Mouse (Mus musculus) liver, adult 2 months (tissue): ENCODE measurements around the gene Dmgdh. TPM values are rescaled to one million over a fixed set of nuclear protein-coding genes. Genes with fewer than 3 reads are reported as not detected.
A peak's percentile ranks its signal among the peaks of the same experiment; 100 is the strongest.

Experiments used
- DNase-seq: peaks from one replicate; pipeline ENCODE4 v3.0.0-alpha.2; 2011; ENCODE audit warnings: low read depth, low spot score; ENCODE audit errors: extremely low read depth
- H3K27ac ChIP-seq: fragments of 200-500 bp; replicated peaks from 2 replicates; pipeline ENCODE4 v1.5.1; 2012; ENCODE audit warnings: low read depth, mild to moderate bottlenecking, control low read depth, inconsistent platforms, low read length; ENCODE audit not compliant: insufficient read depth
- H3K27me3 ChIP-seq: fragments of 200-500 bp; 2 replicates; pipeline ENCODE4 v1.6.1; 2012; ENCODE audit warnings: mild to moderate bottlenecking, moderate library complexity, low read length, inconsistent platforms; ENCODE audit not compliant: control insufficient read depth, insufficient read depth
- H3K36me3 ChIP-seq: fragments of 200-500 bp; 2 replicates; pipeline ENCODE4 v1.6.1; 2012; ENCODE audit warnings: low read length, inconsistent platforms; ENCODE audit not compliant: control insufficient read depth, insufficient read depth
- H3K4me1 ChIP-seq: fragments of 200-500 bp; 2 replicates; pipeline ENCODE4 v1.6.1; 2011; ENCODE audit warnings: low read length; ENCODE audit not compliant: control insufficient read depth, insufficient read depth
- H3K4me3 ChIP-seq: fragments of 200-500 bp; 2 replicates; pipeline ENCODE4 v1.5.1; 2011; ENCODE audit warnings: low read depth, mild to moderate bottlenecking, control low read depth, low read length, moderate library complexity; ENCODE audit not compliant: insufficient read depth
- H3K79me2 ChIP-seq: fragments of 200-500 bp; 2 replicates; pipeline ENCODE4 v1.6.1; 2012; ENCODE audit warnings: inconsistent platforms, mild to moderate bottlenecking, low read length, moderate library complexity; ENCODE audit not compliant: control insufficient read depth, insufficient read depth
- H3K9ac ChIP-seq: fragments of 200-500 bp; 2 replicates; pipeline ENCODE4 v1.6.1; 2012; ENCODE audit warnings: low read depth, mild to moderate bottlenecking, control low read depth, inconsistent platforms, low read length
- CTCF ChIP-seq: fragments of 200-500 bp; IDR thresholded peaks from 2 replicates; pipeline ENCODE4 v1.5.1; 2011; ENCODE audit warnings: low read depth, low read length, control low read depth
- POLR2A ChIP-seq: fragments of 200-500 bp; IDR thresholded peaks from 2 replicates; pipeline ENCODE4 v1.6.1; 2011; ENCODE audit warnings: low read length, control low read depth; ENCODE audit not compliant: insufficient read depth; ENCODE audit errors: extremely low read depth
- WGBS: fragments of 180-500 bp; shearing (Covaris S2); methylation state at CpG from one replicate; pipeline ENCODE4 v1.1.7; 2018; 5-methylcytosine and 5-hydroxymethylcytosine counted together
- polyA plus RNA-seq: library from polyadenylated mRNA; depleted of rRNA; stranded (reverse); fragments of >200 nt; gene quantifications from 2 replicates; pipeline ENCODE4 v1.2.3, GENCODE M21; 2012
- total RNA-seq: library from RNA; depleted of rRNA; stranded (reverse); fragments of >200 nt; gene quantifications from 2 replicates; pipeline ENCODE4 v1.2.3, GENCODE M21; 2014

Gene Dmgdh
- total and polyA plus RNA-seq, 2 experiments = 132 to 283 TPM

- H3K27ac ChIP-seq = no peak overlapping the region
- peaks cover 11% of the 10 kb centered on the region; the same call in 1 of the 2 replicates for H3K79me2 ChIP-seq
- no peak overlapping the region for H3K9ac ChIP-seq
- no peak overlapping the region for H3K4me3 ChIP-seq
- no peak for DNase-seq
- peaks cover 9% of the 10 kb centered on the region for H3K4me1 ChIP-seq
- H3K36me3 ChIP-seq = peaks cover 65% of the 10 kb centered on the region
- TF ChIP-seq POLR2A (no peak), CTCF (no peak)
- no peaks in the 10 kb centered on the region for H3K27me3 ChIP-seq
- WGBS = 92% methylated on average over 4 of the region's 4 CpGs
These were observed 6.6 kb upstream of the Dmgdh start for GRCm38 (mm10) chr13:93667586-93667985.

GRCm38 (mm10) chr13:93672371-93672770 is 1.9 kb upstream of the Dmgdh start:
- Histone ChIP-seq H3K4me3 (peak overlapping the region; percentile 61), H3K4me1 (peaks cover 14% of the 10 kb centered on the region), H3K9ac (peak overlapping the region; percentile 83), H3K27ac (peak overlapping the region; percentile 99), H3K27me3 (no peaks in the 10 kb centered on the region), H3K36me3 (peaks cover 37% of the 10 kb centered on the region), H3K79me2 (peaks cover 14% of the 10 kb centered on the region; the same call in 1 of the 2 replicates)
- peak; percentile 98 for DNase-seq
- 32% methylated on average over 4 of the region's 4 CpGs for WGBS
- TF ChIP-seq POLR2A = peak; percentile 38; the same call in 1 of the 2 replicates
- TF ChIP-seq CTCF = no peak

GRCm38 (mm10) chr13:93673296-93673695 is 937 bp upstream of the Dmgdh start:
- peaks cover 28% of the 10 kb centered on the region for H3K36me3 ChIP-seq
- WGBS = 18% methylated on average over 2 of the region's 2 CpGs
- H3K79me2 ChIP-seq = peaks cover 14% of the 10 kb centered on the region; the same call in 1 of the 2 replicates
- no peak for TF ChIP-seq CTCF
- no peak for TF ChIP-seq POLR2A
- DNase-seq = peak; percentile 53
- peak overlapping the region; percentile 81 for H3K9ac ChIP-seq
- H3K4me1 ChIP-seq = peaks cover 14% of the 10 kb centered on the region
- no peaks in the 10 kb centered on the region for H3K27me3 ChIP-seq
- peak overlapping the region; percentile 77 for H3K4me3 ChIP-seq
- peak overlapping the region; percentile 91 for H3K27ac ChIP-seq

GRCm38 (mm10) chr13:93676864-93677263 is 2.6 kb downstream of the Dmgdh start:
- Histone ChIP-seq H3K27ac (no peak overlapping the region), H3K9ac (no peak overlapping the region), H3K79me2 (peaks cover 13% of the 10 kb centered on the region; the same call in 1 of the 2 replicates), H3K4me3 (no peak overlapping the region), H3K36me3 (peaks cover 2% of the 10 kb centered on the region; the same call in 1 of the 2 replicates), H3K27me3 (no peaks in the 10 kb centered on the region), H3K4me1 (peaks cover 10% of the 10 kb centered on the region)
- DNase-seq = no peak
- 76% methylated on average over 9 of the region's 9 CpGs for WGBS
- TF ChIP-seq CTCF (no peak), POLR2A (no peak)

GRCm38 (mm10) chr13:93683336-93683735 is 9.1 kb downstream of the Dmgdh start:
- Histone ChIP-seq H3K27ac (no peak overlapping the region), H3K9ac (no peak overlapping the region), H3K27me3 (no peaks in the 10 kb centered on the region), H3K4me1 (no peaks in the 10 kb centered on the region), H3K4me3 (no peak overlapping the region), H3K36me3 (peaks cover 3% of the 10 kb centered on the region), H3K79me2 (peaks cover 6% of the 10 kb centered on the region; the same call in 1 of the 2 replicates)
- TF ChIP-seq CTCF = no peak
- no peak for TF ChIP-seq POLR2A
- peak; percentile 53 for DNase-seq

- no peak for TF ChIP-seq CTCF
- no peak for TF ChIP-seq POLR2A
- H3K27ac ChIP-seq = no peak overlapping the region
- DNase-seq = no peak
- no peaks in the 10 kb centered on the region for H3K27me3 ChIP-seq
- H3K36me3 ChIP-seq = peaks cover 6% of the 10 kb centered on the region
- H3K4me1 ChIP-seq = peaks cover 9% of the 10 kb centered on the region
- 93% methylated on average over 4 of the region's 4 CpGs for WGBS
- no peak overlapping the region for H3K4me3 ChIP-seq
- peaks cover 3% of the 10 kb centered on the region; the same call in 1 of the 2 replicates for H3K79me2 ChIP-seq
- H3K9ac ChIP-seq = no peak overlapping the region
These were observed 11.0 kb downstream of the Dmgdh start for GRCm38 (mm10) chr13:93685226-93685625.
